Mouse (Mus musculus): ENCODE measurements around the gene Helq.
A peak's percentile ranks its signal among the peaks of the same experiment; 100 is the strongest.

Gene Helq

GRCm38 (mm10) chr5:100798165-100798860, at the start of gene Helq, which contains the start of gene Mrps18c:
TSS of gene Helq (minus strand) at chr5:100798598.
TSS of gene Mrps18c (plus strand) at chr5:100798627.
- DNase-seq, result peak; percentile 92

- DNase-seq, result no peak
Observed at GRCm38 (mm10) chr5:100847143-100847542, 48.7 kb upstream of the Helq start.

- no peak for DNase-seq
Observed at GRCm38 (mm10) chr5:100846599-100846920, 48.2 kb upstream of the Helq start.

GRCm38 (mm10) chr5:100845848-100846598, 47.6 kb upstream of the Helq start:
- DNase-seq, result peak; percentile 60

GRCm38 (mm10) chr5:100845485-100845847, 47.1 kb upstream of the Helq start, which contains the start of gene Gpat3:
TSS of gene Gpat3 (plus strand) at chr5:100845713.
- no peak for DNase-seq

- DNase-seq, result no peak
Observed at GRCm38 (mm10) chr5:100844485-100844884, 46.1 kb upstream of the Helq start.

- DNase-seq, result no peak
Observed at GRCm38 (mm10) chr5:100837907-100838306, 39.5 kb upstream of the Helq start.

- no peak for DNase-seq
Observed at GRCm38 (mm10) chr5:100835862-100836538, 37.6 kb upstream of the Helq start.

GRCm38 (mm10) chr5:100833841-100834240, 35.4 kb upstream of the Helq start:
- DNase-seq, result no peak

- DNase-seq, result no peak
Observed at GRCm38 (mm10) chr5:100832680-100833079, 34.3 kb upstream of the Helq start.

- no peak for DNase-seq
Observed at GRCm38 (mm10) chr5:100828701-100829100, 30.3 kb upstream of the Helq start.

- no peak for DNase-seq
Observed at GRCm38 (mm10) chr5:100826531-100826930, 28.1 kb upstream of the Helq start.

GRCm38 (mm10) chr5:100825975-100826374, 27.6 kb upstream of the Helq start:
- DNase-seq, result no peak

GRCm38 (mm10) chr5:100822826-100823225, 24.4 kb upstream of the Helq start:
- DNase-seq, result no peak

- DNase-seq, result no peak
Observed at GRCm38 (mm10) chr5:100821375-100821774, 23.0 kb upstream of the Helq start.

GRCm38 (mm10) chr5:100820483-100821184, 22.2 kb upstream of the Helq start, which contains the start of gene Abraxas1:
TSS of gene Abraxas1 (minus strand) at chr5:100820965.
- DNase-seq, result peak; percentile 89

GRCm38 (mm10) chr5:100819568-100820480, 21.4 kb upstream of the Helq start:
- no peak for DNase-seq

- no peak for DNase-seq
Observed at GRCm38 (mm10) chr5:100818341-100818740, 19.9 kb upstream of the Helq start.

- DNase-seq, result no peak
Observed at GRCm38 (mm10) chr5:100794084-100794483, 4.3 kb downstream of the Helq start.

GRCm38 (mm10) chr5:100792261-100792660, 6.1 kb downstream of the Helq start:
- DNase-seq, result no peak

- no peak for DNase-seq
Observed at GRCm38 (mm10) chr5:100787527-100787926, 10.9 kb downstream of the Helq start.

GRCm38 (mm10) chr5:100779002-100779401, 19.4 kb downstream of the Helq start:
- DNase-seq, result no peak

Measured in right cerebral cortex, postnatal 25 days (tissue).